Mouse (Mus musculus): ENCODE results near the gene Ptpn11.
A peak's percentile ranks its signal among the peaks of the same experiment; 100 is the strongest.
"Not testable (repeated sequence)": the region's sequence is repeated elsewhere in the genome, so short reads cannot be mapped to it uniquely, and the experiment has no call there.

The Ptpn11 gene

DNA sequence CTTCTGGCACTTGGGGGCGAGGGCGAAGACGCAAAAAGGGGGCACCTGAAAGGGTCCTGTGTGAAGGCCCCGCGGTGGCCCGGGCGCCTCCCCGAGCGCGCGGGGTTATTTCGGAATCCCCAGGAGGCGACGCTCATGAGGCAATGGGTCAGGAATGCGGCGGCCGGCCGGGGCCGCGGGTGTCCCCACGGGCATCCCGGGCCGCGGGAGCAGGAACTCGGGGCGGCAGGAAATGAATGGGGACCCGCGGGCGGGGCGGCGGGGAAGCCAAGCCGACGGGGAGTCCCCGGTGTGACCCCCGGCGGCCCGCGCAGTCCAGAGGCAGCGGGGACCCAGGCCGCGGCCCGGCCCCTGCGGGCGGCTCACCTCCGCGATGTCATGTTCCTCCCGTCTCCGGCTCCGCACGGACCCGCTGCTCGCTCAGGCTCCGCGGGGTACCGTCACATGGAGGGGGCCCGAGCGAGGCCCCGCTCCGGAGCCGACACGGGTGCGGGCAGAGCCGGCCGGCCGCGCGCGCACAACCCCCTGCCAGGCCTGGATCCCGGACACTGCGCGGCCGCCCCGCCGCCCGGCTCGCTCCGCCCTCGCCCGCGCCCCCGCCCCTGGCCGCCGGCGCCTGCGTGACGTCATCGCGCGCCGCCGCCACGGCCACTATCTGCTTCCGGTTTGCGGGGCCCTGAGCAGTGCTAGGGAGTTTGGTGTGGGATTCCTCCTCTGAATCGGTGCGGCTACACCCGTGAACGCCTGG, at the start of gene Ptpn11:
Ptpn11 (minus strand) TSS at position 562 of the 748 bp plus-strand sequence.
- DNase-seq (ENCODE audit: low read depth, low spot score): peak; percentile 89

DNA sequence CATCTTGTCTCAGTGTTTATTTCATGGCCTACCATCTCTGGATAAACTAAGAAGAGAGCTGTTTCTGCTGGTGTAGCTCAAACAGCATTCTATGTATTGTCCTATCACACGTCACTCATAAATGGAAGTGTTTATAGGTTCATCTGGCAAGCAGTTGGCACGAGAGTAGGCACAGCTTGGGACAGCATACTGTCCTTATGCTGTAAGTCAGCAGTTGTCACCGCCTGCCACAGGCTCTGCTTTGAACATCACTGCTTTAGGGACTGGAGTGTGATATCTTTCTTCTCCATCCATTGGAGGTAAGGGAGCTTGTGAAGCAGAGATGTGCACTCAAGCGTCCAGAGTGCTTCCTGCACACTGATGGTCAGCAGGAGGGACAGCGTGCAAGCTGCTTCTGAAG, 48.6 kb upstream of the Ptpn11 start:
- no peak for DNase-seq (ENCODE audit: low read depth, low spot score)

DNA sequence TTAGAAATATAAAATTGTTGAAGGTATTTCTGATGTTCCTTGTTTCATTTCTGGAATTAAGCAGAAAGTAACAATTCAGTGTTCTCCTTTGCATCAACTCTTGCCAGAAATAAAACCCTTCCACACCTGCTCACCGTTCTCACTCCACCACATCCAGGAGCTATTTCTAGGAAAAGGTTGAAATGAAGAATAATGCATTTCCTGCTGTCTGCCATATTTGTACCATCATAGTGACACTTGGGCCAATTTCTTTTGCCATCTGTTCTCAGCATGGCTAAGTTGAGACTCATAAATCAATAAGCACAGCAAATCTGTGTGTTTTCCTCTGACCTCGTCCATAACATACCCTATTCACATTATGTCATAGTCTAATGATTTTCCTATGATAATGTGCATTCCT, 47.0 kb upstream of the Ptpn11 start:
- DNase-seq (ENCODE audit: low read depth, low spot score): no peak

DNA sequence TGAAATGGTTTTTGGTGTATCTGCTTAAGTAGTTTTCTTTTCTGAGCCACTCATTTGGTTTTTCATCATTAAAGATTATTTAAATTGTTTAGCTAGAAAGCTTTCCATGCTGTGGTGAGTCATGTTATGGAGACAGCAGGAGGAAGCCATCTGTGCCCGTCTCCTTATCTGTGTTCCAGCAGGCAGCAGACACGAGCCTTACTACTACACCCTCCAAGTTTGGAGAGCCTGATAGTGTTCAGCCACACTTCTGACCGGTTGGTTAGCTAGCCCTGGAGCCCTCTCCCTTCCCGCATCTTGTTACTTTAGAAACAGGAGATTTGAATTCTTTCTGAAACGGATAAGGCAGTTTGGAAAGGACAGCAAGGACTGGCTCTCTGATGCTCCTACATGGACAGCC, 45.0 kb upstream of the Ptpn11 start:
- DNase-seq (ENCODE audit: low read depth, low spot score): no peak

DNA sequence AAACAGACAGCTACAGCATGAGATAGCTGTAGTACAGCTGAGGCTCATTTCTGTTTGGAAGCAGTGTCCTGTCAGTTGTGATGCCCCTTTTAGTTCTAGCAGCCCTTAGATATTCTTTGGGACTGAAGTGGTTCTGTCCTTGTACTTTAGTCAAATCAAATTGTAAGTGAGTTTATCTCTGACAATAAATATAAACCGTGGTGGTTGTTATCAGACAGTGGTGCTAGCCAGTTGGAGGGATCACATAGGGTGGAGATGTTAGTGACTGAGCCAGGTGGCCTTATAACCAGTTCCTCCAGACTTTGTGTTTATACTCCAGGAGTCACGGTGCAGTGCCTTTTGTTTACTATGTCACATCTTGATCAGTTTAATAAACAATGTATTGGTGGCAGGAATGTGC, 42.5 kb upstream of the Ptpn11 start:
- DNase-seq (ENCODE audit: low read depth, low spot score): no peak

DNA sequence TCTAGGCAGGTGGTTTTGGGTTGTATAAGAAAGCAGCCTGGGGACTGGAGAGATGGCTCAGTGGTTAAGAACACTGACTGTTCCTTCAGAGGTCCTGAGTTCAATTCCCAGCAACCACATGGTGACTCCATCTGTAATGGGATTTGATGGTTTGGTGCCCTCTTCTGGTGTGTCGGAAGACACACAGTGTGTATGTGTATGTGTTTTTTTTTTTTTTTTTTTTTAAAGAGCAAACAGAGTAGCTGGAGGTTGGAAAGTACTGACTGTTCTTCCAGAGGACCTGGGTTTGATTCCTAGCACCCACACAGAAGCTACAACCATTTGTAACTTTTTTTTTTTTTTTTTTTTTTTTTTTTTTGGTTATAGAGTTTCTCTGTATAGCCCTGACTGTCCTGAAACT, 41.6 kb upstream of the Ptpn11 start:
- no peak for DNase-seq (ENCODE audit: low read depth, low spot score)

DNA sequence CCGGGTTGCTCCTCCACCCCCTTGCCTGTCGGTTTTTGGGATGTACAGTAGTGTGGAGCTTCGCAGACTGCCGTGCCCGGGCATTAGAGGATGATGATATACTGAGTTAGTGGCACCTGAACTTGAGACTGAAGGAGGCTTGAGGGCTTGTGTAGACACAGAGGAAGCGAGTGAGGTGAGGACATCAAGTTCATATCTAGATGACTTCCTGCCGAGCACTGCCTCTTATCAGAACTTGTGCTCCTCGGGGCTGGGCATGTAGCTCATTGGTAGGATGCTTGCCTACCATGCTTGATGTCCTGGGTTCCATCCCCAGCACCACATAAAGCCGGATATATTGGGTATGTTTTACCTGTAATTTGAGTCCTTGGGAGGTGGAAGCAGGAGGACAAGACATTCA, 39.6 kb upstream of the Ptpn11 start:
- DNase-seq (ENCODE audit: low read depth, low spot score): no peak

DNA sequence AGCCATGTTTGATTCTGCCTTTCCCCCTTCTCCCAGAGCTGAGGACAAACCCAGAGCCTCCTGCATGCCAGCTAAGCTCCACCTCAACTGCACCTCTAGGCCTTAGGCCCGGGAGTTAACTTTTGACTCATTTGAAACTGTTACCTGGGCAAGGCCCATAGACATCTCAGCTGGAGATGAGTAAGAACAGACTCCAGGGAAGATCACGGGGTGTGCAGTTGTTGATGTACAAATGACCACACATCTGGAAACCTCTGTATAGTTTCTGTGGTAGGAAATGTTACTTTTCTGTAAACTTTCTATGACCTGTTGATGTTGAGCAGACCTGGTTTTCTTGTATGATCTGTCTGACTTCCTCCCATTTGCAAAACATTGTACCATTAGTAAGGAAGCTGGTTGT, 38.0 kb upstream of the Ptpn11 start:
- peak; percentile 40 for DNase-seq (ENCODE audit: low read depth, low spot score)

DNA sequence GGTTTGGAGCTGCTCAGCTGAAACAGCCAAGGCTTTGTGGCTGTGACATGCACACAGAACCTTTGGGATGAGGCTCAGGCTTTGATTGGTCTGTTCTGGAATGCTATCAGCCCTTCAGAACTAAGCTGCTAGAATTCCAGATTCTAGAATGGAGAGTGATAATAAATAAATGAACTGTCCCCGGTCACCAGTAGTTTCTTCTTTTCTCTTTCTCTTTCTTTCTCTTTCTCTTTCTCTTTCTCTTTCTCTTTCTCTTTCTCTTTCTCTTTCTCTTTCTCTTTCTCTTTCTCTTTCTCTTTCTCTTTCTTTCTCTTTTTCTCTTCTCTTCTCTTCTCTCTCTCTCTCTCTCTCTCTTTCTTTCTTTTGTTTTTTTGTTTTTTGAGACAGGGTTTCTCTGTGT, 36.1 kb upstream of the Ptpn11 start:
- not testable (repeated sequence) for DNase-seq (ENCODE audit: low read depth, low spot score)

DNA sequence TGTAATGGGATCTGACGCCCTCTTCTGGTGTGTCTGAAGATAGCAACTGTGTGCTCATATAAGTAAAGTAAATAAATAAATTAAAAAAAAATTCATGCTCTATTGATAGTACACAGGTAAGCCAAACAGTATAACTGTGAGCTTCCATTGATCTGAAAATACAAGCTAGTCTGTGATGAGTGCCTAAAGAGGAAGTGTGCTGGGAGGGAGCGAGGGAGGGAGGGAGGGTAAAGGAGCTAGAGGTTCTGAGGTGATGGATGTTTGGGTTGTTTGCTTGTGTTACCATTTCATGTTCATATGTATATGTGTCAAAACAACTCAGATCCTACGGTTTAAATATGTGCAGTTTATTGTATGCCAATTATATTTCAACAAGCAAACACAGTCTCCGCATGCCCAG, 35.6 kb upstream of the Ptpn11 start:
- DNase-seq (ENCODE audit: low read depth, low spot score): no peak

DNA sequence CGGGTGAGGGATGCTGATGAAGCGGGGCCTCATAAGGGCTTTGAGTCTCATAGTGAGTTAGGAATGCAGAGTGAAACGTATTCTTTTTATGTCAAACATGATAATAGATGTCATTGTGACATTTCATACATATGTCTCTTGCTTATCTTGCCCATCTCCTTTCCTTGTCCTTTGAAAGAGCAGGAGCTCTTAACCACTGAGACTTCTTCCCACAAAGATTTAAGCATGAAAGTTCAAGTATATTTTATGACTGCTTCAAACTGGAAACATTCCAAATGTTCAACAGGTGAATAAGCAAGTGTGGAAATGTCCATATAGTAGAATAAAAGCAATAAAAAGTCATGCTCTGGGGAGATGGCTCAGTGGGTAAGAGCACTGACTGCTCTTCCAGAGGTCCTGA, 35.2 kb upstream of the Ptpn11 start:
- DNase-seq (ENCODE audit: low read depth, low spot score): no peak

DNA sequence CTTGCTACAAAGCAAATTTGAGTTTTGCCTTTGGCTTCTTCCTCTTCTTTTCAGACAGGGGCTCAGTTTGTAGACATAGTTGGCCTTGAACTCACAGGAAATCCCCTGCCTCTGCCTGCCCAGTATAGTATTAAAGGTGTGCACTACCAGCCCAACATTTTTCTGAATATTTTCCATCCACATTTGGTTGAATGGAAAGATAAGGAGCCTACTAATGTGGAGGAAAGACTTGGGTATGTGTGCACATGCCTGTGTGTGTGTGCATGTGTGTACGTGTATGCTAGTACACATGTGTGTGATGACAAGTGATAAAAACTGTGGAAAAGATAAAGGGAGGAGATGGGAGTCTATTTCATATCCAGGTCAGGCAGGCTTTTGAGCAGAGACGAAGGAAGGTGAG, 34.7 kb upstream of the Ptpn11 start:
- DNase-seq (ENCODE audit: low read depth, low spot score): no peak

DNA sequence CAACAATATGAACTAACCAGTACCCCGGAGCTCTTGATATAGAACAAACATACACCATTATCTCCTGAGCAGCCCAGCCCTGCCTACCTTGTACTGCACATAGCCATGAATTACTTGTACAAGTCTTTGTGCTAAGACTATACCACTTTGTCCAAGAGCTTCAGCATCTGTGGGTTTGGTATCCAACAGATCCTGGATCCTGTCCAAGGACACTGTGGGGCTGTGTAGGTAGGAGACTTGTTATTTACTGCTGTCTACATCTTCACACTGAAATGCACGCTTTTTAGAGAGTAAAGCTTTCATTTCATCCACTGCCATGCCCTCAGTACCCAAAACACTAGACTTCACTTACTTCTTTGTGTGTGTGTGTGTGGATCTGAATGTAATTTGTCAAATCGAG, 33.7 kb upstream of the Ptpn11 start:
- no peak for DNase-seq (ENCODE audit: low read depth, low spot score)

DNA sequence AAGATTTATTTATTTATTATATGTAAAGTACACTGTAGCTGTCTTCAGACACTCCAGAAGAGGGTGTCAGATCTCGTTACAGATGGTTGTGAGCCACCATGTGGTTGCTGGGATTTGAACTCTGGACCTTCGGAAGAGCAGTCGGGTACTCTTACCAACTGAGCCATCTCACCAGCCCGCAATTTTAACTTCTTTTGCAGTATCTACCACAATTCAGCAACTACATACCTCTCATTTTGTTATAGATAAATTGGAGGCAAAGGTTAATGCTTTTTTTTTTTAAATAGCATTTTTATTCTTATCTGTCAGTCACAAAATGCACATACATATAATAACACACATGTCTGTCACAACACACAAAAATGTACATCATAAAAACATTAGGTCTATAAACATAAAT, 32.8 kb upstream of the Ptpn11 start:
- not testable (repeated sequence) for DNase-seq (ENCODE audit: low read depth, low spot score)

DNA sequence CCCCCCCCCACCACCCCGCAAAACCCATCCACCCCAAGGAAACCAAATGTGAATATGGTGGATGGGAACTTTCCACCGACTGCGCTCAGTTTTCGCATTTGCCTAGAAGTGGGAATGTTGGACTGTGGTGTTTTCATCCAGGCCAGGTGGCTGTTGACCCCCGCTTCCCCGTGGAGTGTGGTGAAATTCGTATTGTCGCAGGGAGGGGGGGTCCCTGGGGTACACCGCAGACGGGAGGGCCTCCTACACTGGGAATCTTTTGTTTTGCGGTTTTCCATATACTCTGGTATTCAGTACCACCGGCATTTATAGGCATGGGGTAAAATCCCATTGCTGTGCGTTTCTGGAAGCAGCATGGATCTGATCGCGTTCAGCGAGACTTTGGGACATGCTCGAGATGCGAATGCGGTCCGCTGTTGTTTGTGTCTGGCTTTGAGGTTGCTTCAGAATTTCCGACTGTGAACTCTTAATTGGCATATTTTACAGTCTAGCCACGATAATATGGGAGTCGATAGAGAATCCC, 30.2 kb upstream of the Ptpn11 start:
- no peak for DNase-seq (ENCODE audit: low read depth, low spot score)

DNA sequence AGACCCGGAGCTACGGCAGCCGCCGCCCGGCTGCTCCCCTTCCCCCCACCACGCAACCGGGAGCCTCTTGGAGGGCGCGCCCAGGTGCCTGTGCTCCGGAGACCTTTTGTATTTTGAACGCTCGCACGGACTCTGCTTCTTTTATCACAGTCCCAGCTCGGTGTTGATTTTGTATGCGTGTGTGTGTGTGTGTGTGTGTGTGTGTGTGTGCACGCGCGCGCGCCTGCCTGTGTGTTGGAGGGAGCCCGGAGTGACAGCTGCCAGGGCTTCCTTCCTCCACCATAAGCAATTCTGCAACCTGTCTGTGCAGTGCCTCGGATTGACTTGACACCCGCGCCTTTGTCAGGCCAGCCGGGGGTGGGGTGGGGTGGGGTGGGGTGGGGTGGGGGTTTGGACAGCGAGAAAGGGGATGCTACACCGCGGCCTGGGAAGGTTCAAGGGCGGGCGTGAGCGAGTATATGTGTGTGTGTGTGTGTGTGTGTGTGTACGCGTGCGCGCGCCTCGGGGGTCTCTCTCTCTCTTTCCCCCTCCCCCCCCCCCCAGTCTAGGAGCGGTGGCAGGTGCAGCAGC, 29.6 kb upstream of the Ptpn11 start:
- DNase-seq (ENCODE audit: low read depth, low spot score): peak; percentile 72

DNA sequence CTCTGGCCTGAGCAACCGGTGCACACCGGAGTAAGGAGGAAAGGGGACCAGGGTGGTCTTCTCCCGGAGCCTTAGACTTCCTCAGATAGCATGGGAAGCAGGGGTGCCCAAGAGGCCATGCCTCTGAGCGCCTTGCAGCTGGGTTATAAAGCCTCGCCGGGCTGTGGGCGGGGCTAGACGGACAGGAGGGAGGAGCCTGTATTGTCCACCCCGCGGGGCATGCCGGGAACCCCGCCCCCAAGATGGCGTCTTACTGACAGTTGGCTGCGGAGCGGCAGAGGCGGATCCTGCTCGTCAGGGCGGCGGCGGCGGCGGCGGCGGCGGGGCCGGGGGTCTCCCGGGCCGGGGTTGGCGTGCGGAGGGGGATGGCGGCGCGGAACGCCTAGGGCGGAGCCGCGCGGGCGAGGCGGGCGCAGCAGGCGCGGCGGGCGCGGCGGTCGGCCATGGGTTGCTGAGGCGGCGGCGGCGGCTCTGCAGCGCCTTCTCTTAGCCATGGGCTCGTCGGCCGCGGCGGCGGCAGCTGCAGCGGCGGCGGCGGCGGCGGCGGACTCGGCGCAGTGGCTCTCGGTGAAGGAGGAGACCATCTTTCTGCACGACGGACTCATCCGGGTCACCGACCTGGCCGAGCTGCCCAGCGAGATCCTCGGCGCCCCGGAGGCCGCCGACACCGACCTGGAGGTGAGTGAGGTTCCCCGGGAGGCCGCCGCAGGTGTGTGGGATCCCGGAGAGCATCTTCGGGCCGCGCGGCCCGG, 29.0 kb upstream of the Ptpn11 start, which contains the start of gene Hectd4:
Hectd4 (plus strand) TSS at position 240 of the 752 bp plus-strand sequence.
- DNase-seq (ENCODE audit: low read depth, low spot score): peak; percentile 94

DNA sequence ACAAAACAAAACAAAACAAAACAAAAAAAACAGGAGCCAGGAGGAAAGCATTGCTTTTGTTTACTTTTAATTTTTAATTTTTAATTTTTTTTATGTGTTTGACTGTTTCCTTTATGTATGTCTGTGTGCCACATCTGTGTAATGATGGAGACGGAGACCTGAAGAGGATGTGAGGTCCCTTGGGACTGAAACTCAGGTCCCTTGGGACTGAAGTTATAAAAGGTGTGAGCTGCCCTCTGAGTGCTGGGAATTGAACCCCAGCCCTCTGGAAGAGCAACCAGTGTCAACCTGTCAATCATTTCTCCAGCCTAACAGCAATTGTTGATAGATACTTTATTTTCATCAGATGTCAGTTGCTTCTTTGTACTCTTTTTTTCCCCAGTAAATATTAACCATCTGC, 28.0 kb upstream of the Ptpn11 start:
- no peak for DNase-seq (ENCODE audit: low read depth, low spot score)

DNA sequence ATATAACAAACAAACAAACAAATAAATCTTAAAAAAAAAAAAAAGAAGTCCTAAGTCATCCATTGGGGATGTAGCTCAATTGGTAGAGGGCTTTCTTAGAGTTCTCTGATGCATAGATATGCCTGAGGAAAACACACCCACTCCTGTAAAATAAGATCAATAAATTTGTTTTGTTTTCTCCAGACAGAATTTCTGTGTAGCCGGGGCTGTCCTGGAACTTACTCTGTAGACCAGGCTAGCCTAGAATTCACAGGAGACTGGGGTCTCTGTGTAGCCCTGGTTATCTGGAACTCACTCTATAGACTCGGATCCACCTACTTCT, 26.1 kb upstream of the Ptpn11 start:
- DNase-seq (ENCODE audit: low read depth, low spot score): no peak

DNA sequence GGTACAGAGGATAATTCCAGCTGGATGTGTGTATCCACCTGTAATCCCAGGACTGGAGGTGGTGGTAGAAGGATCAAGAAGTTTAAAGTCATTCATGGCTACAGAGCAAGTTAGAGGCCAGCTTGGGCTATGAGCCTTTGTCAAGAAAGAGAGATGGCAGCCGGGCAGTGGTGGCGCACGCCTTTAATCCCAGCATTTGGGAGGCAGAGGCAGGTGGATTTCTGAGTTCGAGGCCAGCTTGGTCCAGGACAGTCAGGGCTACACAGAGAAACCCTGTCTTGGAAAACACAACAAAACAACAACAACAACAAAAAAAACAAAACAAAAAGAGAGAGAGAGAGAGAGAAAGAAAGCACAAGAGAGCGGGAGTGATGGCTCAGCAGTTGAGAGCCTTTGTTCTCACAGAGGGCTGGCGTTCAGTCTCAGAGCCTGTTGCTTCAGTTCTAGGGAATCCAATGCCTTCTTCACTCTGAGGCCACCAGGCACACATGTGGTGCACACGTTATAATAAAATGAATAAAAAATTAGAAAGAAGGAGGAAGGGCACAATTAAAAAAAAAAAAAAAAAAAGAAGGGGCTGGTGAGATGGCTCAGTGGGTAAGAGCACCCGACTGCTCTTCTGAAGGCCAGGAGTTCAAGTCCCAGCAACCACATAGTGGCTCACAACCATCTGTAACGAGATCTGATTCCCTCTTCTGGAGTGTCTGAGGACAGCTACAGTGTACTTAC, 25.6 kb upstream of the Ptpn11 start:
- DNase-seq (ENCODE audit: low read depth, low spot score): not testable (repeated sequence)

DNA sequence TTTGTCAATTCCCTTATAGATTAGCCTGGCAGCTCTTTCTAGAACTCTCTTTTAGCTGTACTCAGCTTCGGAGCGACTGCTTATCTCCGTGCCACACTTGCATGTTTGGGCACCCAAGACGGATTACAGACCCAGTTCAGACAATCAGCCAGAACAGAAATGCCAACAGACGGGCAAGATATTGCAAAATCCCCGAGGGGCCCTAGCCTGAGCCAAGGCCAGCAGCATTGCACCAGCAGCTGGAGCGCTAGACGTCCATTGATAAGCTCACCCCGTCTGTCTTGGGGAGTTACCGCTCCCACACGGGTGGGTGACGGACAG, 24.9 kb upstream of the Ptpn11 start:
- no peak for DNase-seq (ENCODE audit: low read depth, low spot score)
